Mouse (Mus musculus) lung, postnatal 0 days (tissue): ENCODE data around the gene Ccdc73. TPM values are rescaled to one million over a fixed set of nuclear protein-coding genes. Genes with fewer than 3 reads are reported as not detected.

Experiments
- ATAC-seq: fragments of 200-750 bp; cut with Nextera tagmentation; 2 replicates; pipeline ENCODE4 v1.8.0; 2017; ENCODE audit warnings: moderate library complexity
- DNase-seq: peaks from one replicate; pipeline ENCODE4 v3.0.0-alpha.2; 2016; ENCODE audit warnings: low spot score
- H3K27ac ChIP-seq: fragments of 300-500 bp; sonication (generic); 2 replicates; pipeline ENCODE4 v1.5.1; 2014; ENCODE audit warnings: antibody characterized with exemption, mild to moderate bottlenecking, low read length, mixed read lengths
- H3K27me3 ChIP-seq: fragments of 300-500 bp; sonication (generic); replicated peaks from 2 replicates; pipeline ENCODE4 v1.6.1; 2014; ENCODE audit warnings: low read length, mixed read lengths; ENCODE audit not compliant: insufficient read depth
- H3K36me3 ChIP-seq: fragments of 300-500 bp; sonication (generic); 2 replicates; pipeline ENCODE4 v1.6.1; 2014; ENCODE audit warnings: low read length, mixed read lengths; ENCODE audit not compliant: insufficient read depth
- H3K4me1 ChIP-seq: fragments of 300-500 bp; sonication (generic); 2 replicates; pipeline ENCODE4 v1.6.1; 2014; ENCODE audit warnings: antibody characterized with exemption, low read depth, low read length, mixed read lengths; ENCODE audit not compliant: insufficient read depth
- H3K4me2 ChIP-seq: fragments of 300-500 bp; sonication (generic); replicated peaks from 2 replicates; pipeline ENCODE4 v1.6.1; 2014; ENCODE audit warnings: low read depth, mild to moderate bottlenecking, low read length, moderate library complexity, mixed read lengths
- H3K4me3 ChIP-seq: fragments of 300-500 bp; sonication (generic); 2 replicates; pipeline ENCODE4 v1.5.1; 2014; ENCODE audit warnings: low read depth, low read length
- H3K9ac ChIP-seq: fragments of 300-500 bp; sonication (generic); replicated peaks from 2 replicates; pipeline ENCODE4 v1.6.1; 2014; ENCODE audit warnings: low read depth, mild to moderate bottlenecking
- H3K9me3 ChIP-seq: fragments of 300-500 bp; sonication (generic); 2 replicates; pipeline ENCODE4 v1.6.1; 2016; ENCODE audit warnings: low read length, mixed read lengths
- CTCF ChIP-seq: IDR thresholded peaks from 2 replicates; pipeline ENCODE4 v1.5.1; 2016; ENCODE audit warnings: antibody characterized with exemption, mild to moderate bottlenecking
- EP300 ChIP-seq: IDR thresholded peaks from 2 replicates; pipeline ENCODE4 v1.6.1; 2016; ENCODE audit warnings: antibody characterized with exemption, mild to moderate bottlenecking, control low read depth
- WGBS: fragments of 180-500 bp; shearing (Covaris S2); extraction: QIAGEN DNeasy Blood & Tissue Kit; methylation state at CpG from one replicate; pipeline ENCODE4 v1.1.7; 2014; 5-methylcytosine and 5-hydroxymethylcytosine counted together
- polyA plus RNA-seq: library from polyadenylated mRNA; unstranded; fragments of >200 nt; fragmentation: Nextera tagmentation; extraction: Ambion mirVana; gene quantifications from 2 replicates; pipeline ENCODE4 v1.2.1, GENCODE M21; 2015

Ccdc73 gene
- polyA plus RNA-seq, 1 experiment from 2014 or later = 9.2 TPM

- no peaks in the 10 kb centered on the region for H3K27me3 ChIP-seq
- no peak overlapping the region for H3K4me3 ChIP-seq
- no peak overlapping the region for H3K4me2 ChIP-seq
- H3K27ac ChIP-seq = no peak overlapping the region
- 36% methylated on average over 7 of the region's 7 CpGs for WGBS
- ATAC-seq (no peak; the same call in 1 of the 2 replicates), DNase-seq (peak; percentile 20)
- H3K36me3 ChIP-seq = no peaks in the 10 kb centered on the region
- H3K4me1 ChIP-seq = peaks cover 7% of the 10 kb centered on the region; the same call in 1 of the 2 replicates
- TF ChIP-seq CTCF = no peak
- TF ChIP-seq EP300 = no peak
- no peak overlapping the region for H3K9ac ChIP-seq
- no peaks in the 10 kb centered on the region for H3K9me3 ChIP-seq
These were observed 191.0 kb downstream of the Ccdc73 start for GRCm38 (mm10) chr2:105058577-105059116.

- 45% methylated on average over 7 of the region's 7 CpGs for WGBS
- Histone ChIP-seq H3K27me3 (no peaks in the 10 kb centered on the region), H3K4me1 (peaks cover 7% of the 10 kb centered on the region; the same call in 1 of the 2 replicates), H3K4me2 (no peak overlapping the region), H3K27ac (no peak overlapping the region), H3K4me3 (no peak overlapping the region), H3K36me3 (no peaks in the 10 kb centered on the region), H3K9me3 (no peaks in the 10 kb centered on the region), H3K9ac (no peak overlapping the region)
- ATAC-seq (no peak), DNase-seq (no peak)
- no peak for TF ChIP-seq CTCF
- TF ChIP-seq EP300 = no peak
These were observed 195.3 kb downstream of the Ccdc73 start for GRCm38 (mm10) chr2:105062741-105063372.

Other genes with a start within 250 kb of the Ccdc73 start
- gene Tcp11l1, start 155.6 kb upstream of the Ccdc73 start, polyA plus RNA-seq = 12.5 and 12.9 TPM in 2 replicates
- not detected in 2 replicates for gene Pin1rt1, start 151.4 kb upstream of the Ccdc73 start, polyA plus RNA-seq
- 2.2 and 2.7 TPM in 2 replicates for gene Depdc7, start 124.9 kb upstream of the Ccdc73 start, polyA plus RNA-seq
- 3.3 and 3.7 TPM in 2 replicates for gene Qser1, start 51.0 kb upstream of the Ccdc73 start, polyA plus RNA-seq
- 1.7 and 2.3 TPM in 2 replicates for gene Prrg4, start 17.9 kb upstream of the Ccdc73 start, polyA plus RNA-seq
- gene Eif3m, start 149.3 kb downstream of the Ccdc73 start, polyA plus RNA-seq = 177 and 178 TPM in 2 replicates
- not detected in 2 replicates for gene Gm11060, start 224.2 kb downstream of the Ccdc73 start, polyA plus RNA-seq